Mouse (Mus musculus) G1E (cell line): ENCODE results near the gene Aig1.

Experiments
- CTCF ChIP-seq: IDR thresholded peaks from 2 replicates; pipeline ENCODE4 v1.5.1; 2012; ENCODE audit warnings: low read depth, low read length, inconsistent platforms, mixed read lengths
- TAL1 ChIP-seq: conservative IDR thresholded peaks from 2 replicates; pipeline ENCODE4 v1.6.1; 2012; ENCODE audit warnings: low read depth, low read length, inconsistent platforms, mixed read lengths

GRCm38 (mm10) chr10:13689841-13690590, 178.8 kb downstream of the Aig1 start:
- TF ChIP-seq TAL1 = no peak
- no peak for TF ChIP-seq CTCF
